9 mouse cellular contexts compared by ENCODE assay signal in the genomic region with DNA sequence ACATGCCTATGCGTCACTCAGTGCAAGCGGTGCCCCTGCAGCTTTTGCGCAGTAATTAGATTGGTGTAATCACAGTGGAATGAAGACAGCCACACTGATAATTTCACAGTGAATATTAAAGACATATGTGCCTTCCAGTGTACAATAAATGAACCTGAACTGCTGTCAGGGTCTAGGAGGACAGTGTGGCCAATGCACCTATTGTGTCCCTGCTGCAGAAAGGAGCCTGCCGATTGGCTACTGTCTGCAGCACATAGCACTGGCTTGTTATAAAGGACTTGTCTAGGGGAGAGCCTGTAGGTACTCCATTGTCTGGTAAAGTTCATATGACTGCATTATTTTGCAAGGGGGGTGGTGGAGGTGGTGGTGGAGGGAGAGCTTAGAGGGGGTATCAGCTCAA.
DNase-seq lines count a peak whose midpoint lies in the region; ATAC-seq and TF ChIP-seq lines count a peak whose summit lies in the region.
"Had no signal": no experiment of that assay in that cellular context is flagged by ENCODE, and none has a peak within 500 bp of the region (broad histone marks: within the 10 kb centered on the region; RNA-seq: fewer than 3 reads in every experiment).

No protein-coding gene starts in this region.

- peak; percentile 17; the same call in 1 of the 2 replicates for TF ChIP-seq POLR2A in cerebellum, adult 2 months (IDR thresholded peaks at IDR 0.05; ENCODE audit: borderline replicate concordance, insufficient read depth, low read length)

- peak overlapping the region; percentile 64 for H3K4me3 ChIP-seq in cerebellum, adult 2 months (replicated peaks; ENCODE audit: insufficient read depth, low read depth, low read length)
- H3K4me3 ChIP-seq in embryonic facial prominence, embryonic 15.5 days (replicated peaks): peak overlapping the region; percentile 9
- H3K4me3 ChIP-seq in hindbrain, postnatal 0 days (ENCODE audit: low read length): peak overlapping the region; percentile 37
- peak overlapping the region; percentile 45 for H3K4me3 ChIP-seq in midbrain, embryonic 16.5 days (ENCODE audit: low read depth, low read length)
- H3K4me3 ChIP-seq in lung, postnatal 0 days (ENCODE audit: low read depth, low read length): no peak overlapping the region
- no peak overlapping the region for H3K4me3 ChIP-seq in liver, embryonic 11.5 days (ENCODE audit: low read depth, low read length)

- peak overlapping the region; percentile 15; the same call in 1 of the 2 replicates for H3K27ac ChIP-seq in cerebellum, adult 2 months (ENCODE audit: insufficient read depth, low read length)
- H3K27ac ChIP-seq in embryonic facial prominence, embryonic 15.5 days (replicated peaks): peak overlapping the region; percentile 28; the same call in 1 of the 2 replicates
- peak overlapping the region; percentile 93 for H3K27ac ChIP-seq in hindbrain, postnatal 0 days
- H3K27ac ChIP-seq in midbrain, embryonic 16.5 days (ENCODE audit: low read length): peak overlapping the region; percentile 99
- no peak overlapping the region for H3K27ac ChIP-seq in lung, postnatal 0 days (ENCODE audit: low read length)
- no peak overlapping the region for H3K27ac ChIP-seq in liver, embryonic 11.5 days (ENCODE audit: low read depth, low read length)

- TF ChIP-seq CTCF in cerebellum, adult 2 months (IDR thresholded peaks at IDR 0.05; ENCODE audit: borderline replicate concordance, insufficient read depth, low read depth, low read length): no peak
- TF ChIP-seq CTCF in hindbrain, postnatal 0 days (IDR thresholded peaks at IDR 0.05; ENCODE audit: low read depth): no peak
- no peak for TF ChIP-seq CTCF in lung, postnatal 0 days (IDR thresholded peaks at IDR 0.05)

- H3K36me3 ChIP-seq in embryonic facial prominence, embryonic 15.5 days: no peaks in the 10 kb centered on the region
- no peaks in the 10 kb centered on the region for H3K36me3 ChIP-seq in hindbrain, postnatal 0 days (ENCODE audit: insufficient read depth, low read length)
- no peaks in the 10 kb centered on the region for H3K36me3 ChIP-seq in midbrain, embryonic 16.5 days (ENCODE audit: control insufficient read depth, insufficient read depth, low read length)
- no peaks in the 10 kb centered on the region for H3K36me3 ChIP-seq in lung, postnatal 0 days (ENCODE audit: insufficient read depth, low read length)
- H3K36me3 ChIP-seq in liver, embryonic 11.5 days (ENCODE audit: control insufficient read depth, insufficient read depth, low read length): no peaks in the 10 kb centered on the region

- peak overlapping the region; percentile 52 for H3K4me2 ChIP-seq in embryonic facial prominence, embryonic 15.5 days (replicated peaks)
- H3K4me2 ChIP-seq in hindbrain, postnatal 0 days (ENCODE audit: low read depth, low read length): peak overlapping the region; percentile 60
- peak overlapping the region; percentile 46 for H3K4me2 ChIP-seq in midbrain, embryonic 16.5 days (ENCODE audit: low read length)
- H3K4me2 ChIP-seq in lung, postnatal 0 days (replicated peaks; ENCODE audit: low read depth, low read length): no peak overlapping the region
- no peak overlapping the region for H3K4me2 ChIP-seq in liver, embryonic 11.5 days

- no peaks in the 10 kb centered on the region for H3K9me3 ChIP-seq in embryonic facial prominence, embryonic 15.5 days (replicated peaks)
- no peaks in the 10 kb centered on the region for H3K9me3 ChIP-seq in hindbrain, postnatal 0 days (ENCODE audit: low read length)
- H3K9me3 ChIP-seq in midbrain, embryonic 16.5 days (replicated peaks; ENCODE audit: control insufficient read depth, low read length, poor library complexity, severe bottlenecking): no peaks in the 10 kb centered on the region
- H3K9me3 ChIP-seq in lung, postnatal 0 days (ENCODE audit: low read length): no peaks in the 10 kb centered on the region
- no peaks in the 10 kb centered on the region for H3K9me3 ChIP-seq in liver, embryonic 11.5 days (ENCODE audit: control insufficient read depth, low read length)

- no peak for TF ChIP-seq EP300 in lung, postnatal 0 days (IDR thresholded peaks at IDR 0.05)

- no peaks in the 10 kb centered on the region for H3K27me3 ChIP-seq in cerebellum, adult 2 months (ENCODE audit: control insufficient read depth, insufficient read depth, low read length)
- H3K27me3 ChIP-seq in embryonic facial prominence, embryonic 15.5 days: no peaks in the 10 kb centered on the region
- no peaks in the 10 kb centered on the region for H3K27me3 ChIP-seq in hindbrain, postnatal 0 days (ENCODE audit: insufficient read depth, low read length)
- no peaks in the 10 kb centered on the region for H3K27me3 ChIP-seq in midbrain, embryonic 16.5 days (ENCODE audit: control insufficient read depth, insufficient read depth, low read depth, low read length)
- H3K27me3 ChIP-seq in lung, postnatal 0 days (replicated peaks; ENCODE audit: insufficient read depth, low read length): no peaks in the 10 kb centered on the region
- no peaks in the 10 kb centered on the region for H3K27me3 ChIP-seq in liver, embryonic 11.5 days (replicated peaks; ENCODE audit: control insufficient read depth, insufficient read depth, low read length)

- H3K9ac ChIP-seq in embryonic facial prominence, embryonic 15.5 days: no peak overlapping the region
- peak overlapping the region; percentile 59 for H3K9ac ChIP-seq in hindbrain, postnatal 0 days (replicated peaks; ENCODE audit: low read length)
- peak overlapping the region; percentile 71 for H3K9ac ChIP-seq in midbrain, embryonic 16.5 days (ENCODE audit: low read depth, low read length)
- H3K9ac ChIP-seq in lung, postnatal 0 days (replicated peaks; ENCODE audit: low read depth): no peak overlapping the region
- no peak overlapping the region for H3K9ac ChIP-seq in liver, embryonic 11.5 days (ENCODE audit: low read depth, low read length)

- DNase-seq in cerebellum, adult 2 months: peak; percentile 72 to 78
- DNase-seq in hindbrain, postnatal 0 days (ENCODE audit: low spot score): peak; percentile 80
- no peak for DNase-seq in adrenal gland, postnatal 10 days
- DNase-seq in lung, postnatal 0 days (ENCODE audit: low spot score): no peak
- DNase-seq in liver, embryonic 11.5 days (ENCODE audit: low spot score): no peak
- DNase-seq in gastrocnemius, adult 18-20 months (ENCODE audit: low spot score): no peak
- DNase-seq: lung, postnatal 10 days had no signal

- WGBS in cerebellum, adult 2 months: 37% methylated on average over 4 of the region's 4 CpGs
- WGBS in embryonic facial prominence, embryonic 15.5 days: 24% methylated on average over 4 of the region's 4 CpGs
- WGBS in hindbrain, postnatal 0 days: 15% methylated on average over 4 of the region's 4 CpGs
- 19% methylated on average over 4 of the region's 4 CpGs for WGBS in midbrain, embryonic 16.5 days
- WGBS in lung, postnatal 0 days: 90% methylated on average over 4 of the region's 4 CpGs
- 85% methylated on average over 4 of the region's 4 CpGs for WGBS in liver, embryonic 11.5 days

- H3K4me1 ChIP-seq in cerebellum, adult 2 months (ENCODE audit: control insufficient read depth, insufficient read depth, low read length): no peaks in the 10 kb centered on the region; the same call in 1 of the 2 replicates
- peaks cover 10% of the 10 kb centered on the region for H3K4me1 ChIP-seq in embryonic facial prominence, embryonic 15.5 days
- no peaks in the 10 kb centered on the region for H3K4me1 ChIP-seq in hindbrain, postnatal 0 days (ENCODE audit: insufficient read depth, low read length)
- H3K4me1 ChIP-seq in midbrain, embryonic 16.5 days (ENCODE audit: control insufficient read depth, insufficient read depth, low read length): peaks cover under 1% of the 10 kb centered on the region; the same call in 1 of the 2 replicates
- no peaks in the 10 kb centered on the region for H3K4me1 ChIP-seq in lung, postnatal 0 days (ENCODE audit: insufficient read depth, low read depth, low read length)
- no peaks in the 10 kb centered on the region for H3K4me1 ChIP-seq in liver, embryonic 11.5 days (replicated peaks; ENCODE audit: control insufficient read depth, insufficient read depth, low read length)

- no peak for ATAC-seq in embryonic facial prominence, embryonic 15.5 days (ENCODE audit: insufficient number of reproducible peaks, low FRiP score, low TSS enrichment, low read depth)
- peak; percentile 86 for ATAC-seq in hindbrain, postnatal 0 days
- peak; percentile 93 for ATAC-seq in midbrain, embryonic 16.5 days
- ATAC-seq in lung, postnatal 0 days: no peak
- no peak for ATAC-seq in liver, embryonic 11.5 days (replicated peaks; ENCODE audit: low FRiP score)

Comparison
In these comparisons a context has a peak if more than half of its experiments do, and no peak if none do; other contexts are left out.
1. DNase-seq: peak in cerebellum, adult 2 months (2 of 2) and hindbrain, postnatal 0 days (single experiment); none in adrenal gland, postnatal 10 days (single experiment), lung, postnatal 0 days (single experiment), liver, embryonic 11.5 days (single experiment) and gastrocnemius, adult 18-20 months (single experiment).
2. H3K27ac ChIP-seq: peak in cerebellum, adult 2 months (single experiment), embryonic facial prominence, embryonic 15.5 days (single experiment), hindbrain, postnatal 0 days (single experiment) and midbrain, embryonic 16.5 days (single experiment); none in lung, postnatal 0 days (single experiment) and liver, embryonic 11.5 days (single experiment).
3. H3K4me3 ChIP-seq: peak in cerebellum, adult 2 months (single experiment), embryonic facial prominence, embryonic 15.5 days (single experiment), hindbrain, postnatal 0 days (single experiment) and midbrain, embryonic 16.5 days (single experiment); none in lung, postnatal 0 days (single experiment) and liver, embryonic 11.5 days (single experiment).
4. ATAC-seq: peak in hindbrain, postnatal 0 days (single experiment) and midbrain, embryonic 16.5 days (single experiment); none in embryonic facial prominence, embryonic 15.5 days (single experiment), lung, postnatal 0 days (single experiment) and liver, embryonic 11.5 days (single experiment).
5. H3K4me2 ChIP-seq: peak in embryonic facial prominence, embryonic 15.5 days (single experiment), hindbrain, postnatal 0 days (single experiment) and midbrain, embryonic 16.5 days (single experiment); none in lung, postnatal 0 days (single experiment) and liver, embryonic 11.5 days (single experiment).
6. H3K9ac ChIP-seq: peak in hindbrain, postnatal 0 days (single experiment) and midbrain, embryonic 16.5 days (single experiment); none in embryonic facial prominence, embryonic 15.5 days (single experiment), lung, postnatal 0 days (single experiment) and liver, embryonic 11.5 days (single experiment).